Mouse (Mus musculus): ENCODE results near the gene Tle4.

GRCm38 (mm10) chr19:14595390-14595997 lies 2.4 kb downstream of the Tle4 start:
- TF ChIP-seq POLR2A (IDR thresholded peaks at IDR 0.05; ENCODE audit: insufficient read depth, low read length) (no peak), EP300 (IDR thresholded peaks at IDR 0.05; ENCODE audit: insufficient read depth, low read depth, low read length) (no peak)

Measured in ES-Bruce4 (cell line).